Mouse (Mus musculus) neural tube, embryonic 14.5 days (tissue): ENCODE data around the gene 1110017D15Rik. TPM values are rescaled to one million over a fixed set of nuclear protein-coding genes. Genes with fewer than 3 reads are reported as not detected.

Experiments used
- ATAC-seq: fragments of 200-750 bp; cut with Nextera tagmentation; 2 replicates; pipeline ENCODE4 v1.8.0; 2017; ENCODE audit warnings: low read depth, mild to moderate bottlenecking, moderate TSS enrichment, moderate library complexity
- H3K27ac ChIP-seq: fragments of 300-500 bp; sonication (generic); 2 replicates; pipeline ENCODE4 v1.5.1; 2014; ENCODE audit warnings: low read depth, mild to moderate bottlenecking, control low read depth, low read length, moderate library complexity, mixed read lengths
- H3K27me3 ChIP-seq: fragments of 300-500 bp; sonication (generic); 2 replicates; pipeline ENCODE4 v1.6.1; 2014; ENCODE audit warnings: low read length; ENCODE audit not compliant: control insufficient read depth, insufficient read depth
- H3K36me3 ChIP-seq: fragments of 300-500 bp; sonication (generic); 2 replicates; pipeline ENCODE4 v1.6.1; 2014; ENCODE audit warnings: low read length, mixed read lengths; ENCODE audit not compliant: control insufficient read depth, insufficient read depth
- H3K4me1 ChIP-seq: fragments of 300-500 bp; sonication (generic); 2 replicates; pipeline ENCODE4 v1.6.1; 2014; ENCODE audit warnings: low read length; ENCODE audit not compliant: control insufficient read depth, insufficient read depth
- H3K4me2 ChIP-seq: fragments of 300-500 bp; sonication (generic); 2 replicates; pipeline ENCODE4 v1.6.1; 2014; ENCODE audit warnings: mild to moderate bottlenecking, low read depth, low read length, control low read depth
- H3K4me3 ChIP-seq: fragments of 300-500 bp; sonication (generic); 2 replicates; pipeline ENCODE4 v1.5.1; 2014; ENCODE audit warnings: low read depth, low read length, control low read depth, mixed read lengths
- H3K9ac ChIP-seq: fragments of 300-500 bp; sonication (generic); replicated peaks from 2 replicates; pipeline ENCODE4 v1.6.1; 2014; ENCODE audit warnings: low read depth, mild to moderate bottlenecking, control low read depth, low read length, mixed read lengths
- H3K9me3 ChIP-seq: fragments of 300-500 bp; sonication (generic); 2 replicates; pipeline ENCODE4 v1.6.1; 2016; ENCODE audit warnings: low read length; ENCODE audit not compliant: control insufficient read depth
- whole genome bisulfite sequencing: fragments of 180-500 bp; shearing (Covaris S2); extraction: QIAGEN DNeasy Blood & Tissue Kit; methylation state at CpG from one replicate; pipeline ENCODE4 v1.1.7; 2014; 5-methylcytosine and 5-hydroxymethylcytosine counted together
- polyA plus RNA-seq: library from polyadenylated mRNA; unstranded; fragments of >200 nt; fragmentation: Nextera tagmentation; extraction: Ambion mirVana; gene quantifications from 2 replicates; pipeline ENCODE4 v1.2.1, GENCODE M21; 2014

Gene 1110017D15Rik
- polyA plus RNA-seq, 1 experiment from 2014 or later = 13.7 TPM

DNA sequence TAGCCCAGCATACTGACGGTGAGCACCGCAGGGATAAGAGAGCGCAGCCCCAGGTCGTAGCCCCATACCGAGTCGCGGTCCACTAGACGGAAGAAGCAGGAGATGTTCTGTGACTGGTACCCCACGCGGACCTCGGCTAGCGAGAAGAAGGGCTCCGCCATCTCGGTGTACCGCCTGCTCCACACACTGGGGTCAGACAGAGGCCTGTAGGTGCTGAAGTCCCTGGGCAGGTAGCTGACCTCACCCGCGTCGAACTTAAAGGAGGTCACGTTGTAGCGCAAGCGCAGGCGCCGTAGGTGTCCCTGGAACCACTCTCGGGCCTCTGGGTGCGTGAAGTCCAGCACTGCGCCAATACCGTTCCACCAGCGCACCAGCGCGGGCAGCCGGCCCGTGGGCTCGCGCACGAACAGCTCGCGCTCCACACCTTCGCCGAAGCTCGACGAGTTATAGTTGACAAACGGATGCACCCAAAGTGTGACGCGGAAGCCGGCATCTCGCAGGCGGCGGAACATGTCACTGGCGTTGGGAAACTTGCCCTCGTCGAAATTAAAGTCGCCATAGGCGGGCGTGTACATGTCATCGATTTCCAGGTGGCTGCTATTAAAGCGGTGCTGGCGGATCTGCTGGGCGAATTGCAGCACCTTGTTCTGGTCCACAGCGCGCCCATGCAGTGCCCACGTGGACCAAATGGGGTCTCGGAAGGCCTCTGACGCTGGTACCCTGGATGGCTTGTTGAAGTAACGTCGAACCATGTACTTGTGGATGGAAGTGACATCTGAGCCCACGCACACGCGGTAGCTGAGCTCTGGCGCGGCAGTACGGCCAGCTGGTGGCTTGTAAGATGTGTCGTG lies 18.9 kb downstream of the 1110017D15Rik start:
- no peaks in the 10 kb centered on the region for H3K9me3 ChIP-seq
- H3K4me3 ChIP-seq = peak overlapping the region; percentile 25
- ATAC-seq = no peak
- peaks cover 27% of the 10 kb centered on the region for H3K27me3 ChIP-seq
- H3K4me1 ChIP-seq = peaks cover 22% of the 10 kb centered on the region; the same call in 1 of the 2 replicates
- peak overlapping the region; percentile 52 for H3K4me2 ChIP-seq
- H3K9ac ChIP-seq = peak overlapping the region; percentile 7; the same call in 1 of the 2 replicates
- no peak overlapping the region for H3K27ac ChIP-seq
- no peaks in the 10 kb centered on the region for H3K36me3 ChIP-seq
- 10% methylated on average over 70 of the region's 72 CpGs for WGBS

DNA sequence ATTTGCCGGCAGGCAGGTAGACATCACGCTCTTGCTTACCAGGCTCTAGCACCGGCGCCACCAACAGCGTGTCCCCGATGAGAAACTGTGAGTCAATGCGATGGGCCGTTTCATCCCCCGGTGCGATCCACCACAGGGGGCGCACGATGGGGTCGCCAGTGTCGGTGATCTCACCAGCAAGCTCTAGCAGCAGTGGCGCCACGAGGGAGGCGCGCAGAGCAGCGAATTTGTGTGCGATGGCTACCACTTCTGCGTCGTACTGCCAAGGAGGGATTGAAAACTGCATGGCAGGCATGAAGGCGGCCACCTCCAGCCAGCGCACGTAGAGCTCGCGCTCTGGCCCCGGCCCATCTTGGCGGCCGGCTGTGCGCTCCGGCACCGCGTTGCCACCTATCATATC lies 19.6 kb downstream of the 1110017D15Rik start:
- Histone ChIP-seq H3K4me1 (peaks cover 19% of the 10 kb centered on the region; the same call in 1 of the 2 replicates), H3K9ac (peak overlapping the region; percentile 7; the same call in 1 of the 2 replicates), H3K4me3 (peak overlapping the region; percentile 25), H3K27ac (no peak overlapping the region), H3K27me3 (peaks cover 27% of the 10 kb centered on the region), H3K9me3 (no peaks in the 10 kb centered on the region), H3K36me3 (no peaks in the 10 kb centered on the region), H3K4me2 (peak overlapping the region; percentile 52)
- ATAC-seq = peak; percentile 38; the same call in 1 of the 2 replicates
- 4% methylated on average over 34 of the region's 34 CpGs for WGBS

DNA sequence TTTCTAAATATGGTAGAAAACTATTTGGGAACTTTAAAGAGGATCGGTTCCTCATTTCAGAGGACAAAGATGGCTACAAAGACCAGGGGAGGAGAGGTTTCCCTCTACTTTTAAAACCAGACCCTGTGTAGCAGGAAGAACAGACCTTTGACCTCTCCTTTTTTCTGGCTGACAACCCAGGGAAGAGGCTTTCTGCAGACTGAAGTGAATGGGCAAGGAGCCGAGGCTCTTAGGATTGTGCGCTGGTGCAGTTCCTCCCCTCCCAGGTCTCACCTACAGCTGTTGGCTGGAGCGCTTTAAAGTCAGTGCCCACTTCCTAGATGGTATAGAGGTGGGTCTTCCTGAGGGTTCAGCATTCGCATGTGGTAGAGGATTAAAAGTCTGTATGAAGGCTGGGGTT lies 20.1 kb downstream of the 1110017D15Rik start:
- H3K27ac ChIP-seq = no peak overlapping the region
- H3K9ac ChIP-seq = no peak overlapping the region
- peak overlapping the region; percentile 52; the same call in 1 of the 2 replicates for H3K4me2 ChIP-seq
- peaks cover 17% of the 10 kb centered on the region; the same call in 1 of the 2 replicates for H3K4me1 ChIP-seq
- H3K36me3 ChIP-seq = no peaks in the 10 kb centered on the region
- ATAC-seq = no peak
- 47% methylated on average over 5 of the region's 5 CpGs for WGBS
- no peak overlapping the region; the same call in 1 of the 2 replicates for H3K4me3 ChIP-seq
- no peaks in the 10 kb centered on the region for H3K9me3 ChIP-seq
- peaks cover 27% of the 10 kb centered on the region for H3K27me3 ChIP-seq

DNA sequence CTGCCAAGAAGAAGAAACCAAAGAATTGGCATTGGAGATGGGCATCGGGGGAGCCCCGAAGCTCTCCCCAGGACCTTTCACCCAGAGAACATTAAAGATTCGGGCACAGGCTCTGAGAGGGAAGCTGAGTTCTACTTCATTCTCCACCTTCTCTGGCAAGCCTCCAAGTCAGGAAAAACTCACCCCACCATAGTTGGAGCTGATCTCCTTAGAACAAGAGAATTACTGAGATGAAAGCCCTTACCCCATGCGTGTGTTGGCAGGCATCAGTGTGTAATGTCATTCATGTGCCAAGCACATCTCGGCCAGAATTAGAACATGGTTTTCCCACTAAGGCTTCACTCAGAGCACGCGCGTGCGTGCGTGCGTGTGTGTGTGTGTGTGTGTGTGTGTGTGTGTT lies 21.3 kb downstream of the 1110017D15Rik start:
- WGBS = 84% methylated on average over 11 of the region's 11 CpGs
- no peak overlapping the region for H3K4me3 ChIP-seq

DNA sequence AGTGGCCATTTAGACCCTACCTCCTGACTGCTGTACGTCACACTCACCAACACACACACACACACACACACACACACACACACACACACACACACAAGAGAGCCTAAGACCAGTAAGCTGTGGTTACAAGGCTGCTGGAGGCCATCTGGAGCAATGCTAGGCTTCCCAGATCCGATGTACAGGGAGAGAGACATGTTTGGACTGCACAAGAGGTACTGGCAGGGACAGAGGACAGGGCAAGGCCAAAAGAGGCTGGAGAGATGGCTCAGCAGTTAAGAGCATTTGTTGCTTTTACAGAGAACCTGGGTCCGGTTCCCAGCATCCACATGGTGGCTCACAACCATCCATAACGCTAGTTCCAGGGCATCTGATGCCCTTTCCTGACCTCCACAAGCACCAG lies 22.1 kb downstream of the 1110017D15Rik start:
- ATAC-seq = no peak
- Histone ChIP-seq H3K9ac (no peak overlapping the region), H3K36me3 (no peaks in the 10 kb centered on the region), H3K9me3 (no peaks in the 10 kb centered on the region), H3K27me3 (peaks cover 24% of the 10 kb centered on the region), H3K27ac (no peak overlapping the region), H3K4me3 (no peak overlapping the region), H3K4me2 (no peak overlapping the region), H3K4me1 (peaks cover 16% of the 10 kb centered on the region; the same call in 1 of the 2 replicates)
- WGBS = 78% methylated on average over 4 of the region's 4 CpGs

More for the DNA sequence above, 21.3 kb downstream of the 1110017D15Rik start:
- Histone ChIP-seq H3K36me3 (no peaks in the 10 kb centered on the region), H3K4me2 (no peak overlapping the region), H3K27me3 (peaks cover 27% of the 10 kb centered on the region), H3K4me1 (peaks cover 16% of the 10 kb centered on the region; the same call in 1 of the 2 replicates), H3K27ac (no peak overlapping the region), H3K9ac (no peak overlapping the region), H3K9me3 (no peaks in the 10 kb centered on the region)
- ATAC-seq = no peak

DNA sequence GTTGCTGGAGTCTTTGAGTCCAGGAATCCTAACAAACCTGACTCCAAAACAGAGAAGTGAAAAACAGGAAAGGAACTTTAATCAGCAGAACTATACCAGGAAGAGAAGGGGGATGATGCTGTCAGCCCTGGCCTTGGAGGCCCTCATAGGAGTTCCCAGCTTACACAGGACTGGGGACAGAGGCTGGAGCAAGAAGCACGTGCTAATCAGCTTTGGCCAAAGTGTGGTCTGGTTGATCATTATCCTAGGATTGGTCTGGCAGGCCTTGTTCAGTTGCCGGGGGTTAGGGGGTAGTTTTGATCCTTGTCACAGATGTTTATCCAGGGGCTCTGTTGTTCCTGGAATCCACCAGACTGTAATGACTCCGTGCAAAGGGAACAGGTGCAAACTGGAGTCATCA lies 22.8 kb downstream of the 1110017D15Rik start:
- Histone ChIP-seq H3K9ac (no peak overlapping the region), H3K9me3 (no peaks in the 10 kb centered on the region), H3K4me2 (no peak overlapping the region), H3K4me1 (peaks cover 16% of the 10 kb centered on the region; the same call in 1 of the 2 replicates), H3K27ac (no peak overlapping the region), H3K36me3 (no peaks in the 10 kb centered on the region), H3K27me3 (peaks cover 19% of the 10 kb centered on the region), H3K4me3 (no peak overlapping the region)
- WGBS = 40% methylated on average over 3 of the region's 3 CpGs
- no peak for ATAC-seq

DNA sequence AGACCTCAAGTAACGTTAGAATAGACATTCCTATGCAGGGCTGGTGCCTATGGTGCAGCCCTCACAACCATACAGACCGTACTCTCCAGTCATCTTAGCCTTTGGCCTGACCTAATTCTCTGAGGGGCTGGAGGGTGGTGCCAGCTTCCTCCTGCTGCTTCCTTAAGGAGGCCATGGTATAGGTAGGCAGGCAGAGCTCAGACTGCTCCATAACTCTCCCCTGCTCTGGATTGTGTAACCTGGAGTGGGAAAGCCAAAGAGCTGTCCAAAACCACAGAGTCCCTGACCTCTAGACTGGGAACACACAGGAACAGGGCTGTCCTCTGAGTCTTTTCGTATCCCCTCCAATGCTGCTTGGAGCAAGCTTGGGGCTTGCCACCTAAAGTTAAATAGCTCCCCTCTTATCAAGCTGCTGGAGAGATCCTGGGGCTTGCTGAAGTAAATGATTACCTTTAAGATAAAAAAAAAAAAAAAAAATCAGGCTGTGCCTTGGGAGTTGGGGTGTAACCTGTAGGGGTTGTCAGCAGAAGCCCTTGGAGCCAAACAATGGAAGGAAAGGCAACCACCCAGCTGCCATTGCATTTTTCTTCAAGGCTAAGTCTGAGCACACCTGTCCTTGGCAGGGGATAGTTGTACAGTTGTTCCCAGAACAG lies 23.5 kb downstream of the 1110017D15Rik start:
- H3K36me3 ChIP-seq = no peaks in the 10 kb centered on the region
- H3K4me2 ChIP-seq = no peak overlapping the region
- ATAC-seq = no peak
- peaks cover 12% of the 10 kb centered on the region for H3K27me3 ChIP-seq
- H3K9ac ChIP-seq = no peak overlapping the region
- 83% methylated on average over 3 of the region's 3 CpGs for WGBS
- peaks cover 10% of the 10 kb centered on the region; the same call in 1 of the 2 replicates for H3K4me1 ChIP-seq
- H3K4me3 ChIP-seq = no peak overlapping the region
- H3K27ac ChIP-seq = no peak overlapping the region
- no peaks in the 10 kb centered on the region for H3K9me3 ChIP-seq

DNA sequence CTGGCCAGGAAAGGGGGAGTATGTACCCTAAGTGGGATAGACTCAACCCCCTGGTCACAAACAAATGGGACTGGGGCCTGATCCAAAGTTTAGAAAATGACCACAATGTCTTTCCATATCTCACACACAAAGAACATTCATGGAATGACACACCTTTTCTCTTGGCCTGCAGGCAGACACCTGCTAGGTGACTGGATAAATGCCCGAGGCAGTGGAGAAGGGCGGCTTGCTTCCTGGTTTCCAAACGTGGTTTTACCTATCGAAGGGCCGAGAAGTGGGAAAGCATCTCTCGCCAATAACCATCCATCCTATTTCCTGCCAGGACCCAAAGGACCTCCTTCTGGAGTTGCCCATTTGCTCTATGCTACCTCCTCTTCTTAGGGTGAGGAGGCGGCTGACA lies 24.2 kb downstream of the 1110017D15Rik start:
- 0 out of 2 replicates have a peak, but pooled peaks cover 4% of the 10 kb centered on the region for H3K4me1 ChIP-seq
- 84% methylated on average over 7 of the region's 7 CpGs for WGBS

DNA sequence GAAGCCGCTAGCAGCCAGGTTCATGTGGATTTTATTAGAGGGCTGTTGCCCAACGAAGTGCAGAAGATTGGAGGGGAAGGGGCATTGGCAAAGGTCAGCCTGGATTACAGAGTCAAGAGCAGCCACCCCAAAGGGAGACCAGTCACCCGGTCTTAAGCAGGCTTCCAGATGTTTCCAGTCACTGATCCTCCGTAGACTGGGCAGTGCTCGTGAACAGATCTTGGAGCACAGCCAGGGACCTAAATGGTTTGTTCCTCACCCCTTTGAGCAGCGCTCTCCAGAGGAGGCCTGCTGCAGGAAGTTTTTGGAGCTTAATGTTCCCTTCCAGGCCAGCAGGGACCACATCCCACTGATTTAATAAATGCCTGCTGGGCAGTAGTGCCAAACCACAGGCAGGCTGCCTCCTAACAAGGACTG lies 35.5 kb downstream of the 1110017D15Rik start:
- no peak for ATAC-seq
- H3K27me3 ChIP-seq = no peaks in the 10 kb centered on the region
- H3K4me1 ChIP-seq = no peaks in the 10 kb centered on the region
- no peak overlapping the region for H3K4me2 ChIP-seq
- H3K9ac ChIP-seq = no peak overlapping the region
- no peak overlapping the region for H3K4me3 ChIP-seq
- H3K9me3 ChIP-seq = no peaks in the 10 kb centered on the region
- peaks cover 6% of the 10 kb centered on the region; the same call in 1 of the 2 replicates for H3K36me3 ChIP-seq
- WGBS = 46% methylated on average over 6 of the region's 6 CpGs
- no peak overlapping the region for H3K27ac ChIP-seq

More for the DNA sequence above, 24.2 kb downstream of the 1110017D15Rik start:
- Histone ChIP-seq H3K36me3 (no peaks in the 10 kb centered on the region), H3K4me2 (no peak overlapping the region), H3K27me3 (peaks cover 6% of the 10 kb centered on the region), H3K27ac (no peak overlapping the region), H3K4me3 (no peak overlapping the region), H3K9me3 (no peaks in the 10 kb centered on the region), H3K9ac (no peak overlapping the region)
- no peak for ATAC-seq
